Mouse (Mus musculus): ENCODE measurements around the gene Cdkal1.

DNA sequence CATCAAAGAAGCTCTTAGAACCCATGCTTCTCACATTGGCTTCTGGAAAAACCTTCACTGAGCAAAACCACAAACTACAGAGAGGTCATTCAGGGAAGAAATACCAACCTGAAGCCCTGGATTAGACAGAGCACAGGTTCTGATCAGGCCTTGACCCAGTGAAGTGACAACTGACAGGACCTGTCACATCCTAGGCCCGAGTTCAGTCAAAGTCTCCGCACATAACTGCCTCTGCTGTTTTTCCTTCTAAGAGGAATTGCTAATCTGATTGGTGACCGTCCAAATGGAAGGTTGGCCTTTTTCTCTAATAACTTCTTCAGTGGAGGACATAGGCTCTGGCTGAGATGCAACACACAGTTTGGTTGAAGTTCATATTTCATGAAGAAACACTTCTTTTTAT, 662.8 kb downstream of the Cdkal1 start:
- TF ChIP-seq FLI1 (IDR thresholded peaks at IDR 0.05; ENCODE audit: low read length) = no peak
- no peak for TF ChIP-seq GATA1 (IDR thresholded peaks at IDR 0.05; ENCODE audit: borderline replicate concordance, low read length)

Measured in megakaryocyte, embryonic 14.5 days (primary cell).